Mouse (Mus musculus): ENCODE data around the gene Vps13c. TPM values are rescaled to one million over a fixed set of nuclear protein-coding genes. Genes with fewer than 3 reads are reported as not detected.

Gene Vps13c
- polyA plus RNA-seq, 1 experiment: 18.8 TPM

DNA sequence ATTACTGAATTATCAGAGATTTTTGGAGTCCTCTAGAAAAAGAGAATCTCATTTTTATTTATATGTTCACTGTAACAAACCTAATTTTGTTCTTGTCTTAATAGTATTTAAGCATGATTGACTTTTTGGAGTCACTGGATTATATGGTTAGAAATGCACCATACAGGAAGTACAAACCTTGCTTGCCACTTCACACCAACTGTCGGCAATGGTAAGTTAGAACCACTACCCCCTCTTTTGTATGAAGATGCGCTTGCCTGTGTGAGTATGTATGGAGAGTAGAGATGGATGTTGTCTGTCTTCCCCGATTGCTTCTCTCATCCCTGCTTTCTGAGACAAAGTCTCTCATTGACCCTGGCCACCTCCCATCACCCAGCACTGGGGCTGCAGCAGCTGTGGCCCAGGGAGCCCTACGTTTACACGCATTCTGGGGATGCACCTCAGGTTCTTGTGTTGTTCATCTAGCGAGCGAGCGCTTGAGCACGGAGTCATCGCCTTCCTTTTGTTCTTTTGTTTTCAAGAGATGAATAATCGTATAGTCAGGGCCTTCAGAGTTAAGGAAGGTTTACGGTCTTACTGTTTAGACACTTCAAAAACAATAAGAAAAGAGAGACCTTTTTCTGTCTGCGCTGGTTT lies 43.3 kb downstream of the Vps13c start:
- no peak for DNase-seq (ENCODE audit: low spot score)

GRCm38 (mm10) chr9:67884095-67884494 lies 43.9 kb downstream of the Vps13c start:
- no peak for DNase-seq (ENCODE audit: low spot score)

GRCm38 (mm10) chr9:67886981-67887720 lies 47.0 kb downstream of the Vps13c start:
- DNase-seq (ENCODE audit: low spot score): no peak

GRCm38 (mm10) chr9:67893474-67893873 lies 53.3 kb downstream of the Vps13c start:
- DNase-seq (ENCODE audit: low spot score): no peak

DNA sequence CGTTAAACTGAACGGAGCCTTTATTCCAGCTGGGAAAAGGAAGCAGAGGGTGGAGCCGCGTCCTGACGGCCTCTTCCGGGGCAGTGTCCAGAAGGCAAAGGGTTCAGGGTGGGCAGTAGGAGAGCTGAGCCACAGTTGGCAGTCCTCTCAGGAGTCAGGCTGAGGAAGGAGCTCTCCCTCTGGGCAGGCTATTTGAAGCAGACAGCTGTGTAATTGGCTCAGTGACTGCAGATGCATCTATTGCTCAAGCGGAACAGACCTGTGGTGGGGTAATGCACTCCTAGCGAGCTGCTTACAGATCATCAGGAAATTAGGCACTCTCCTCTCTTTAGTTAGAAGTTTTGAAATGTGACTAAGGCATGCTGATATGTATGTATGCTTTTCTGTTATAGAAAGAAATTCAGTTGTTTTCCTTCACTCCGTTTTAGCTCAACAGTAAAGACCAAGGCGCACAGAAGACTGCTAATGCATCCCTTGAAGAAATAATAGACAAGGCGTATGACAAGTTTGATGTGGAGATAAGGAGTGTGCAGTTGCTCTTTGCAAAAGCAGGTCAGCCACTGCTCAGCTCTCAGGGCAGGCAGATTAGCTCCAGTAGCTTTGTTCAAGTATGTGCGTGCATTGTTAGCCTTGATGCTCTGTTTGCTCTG lies 56.6 kb downstream of the Vps13c start:
- no peak for DNase-seq (ENCODE audit: low spot score)

DNA sequence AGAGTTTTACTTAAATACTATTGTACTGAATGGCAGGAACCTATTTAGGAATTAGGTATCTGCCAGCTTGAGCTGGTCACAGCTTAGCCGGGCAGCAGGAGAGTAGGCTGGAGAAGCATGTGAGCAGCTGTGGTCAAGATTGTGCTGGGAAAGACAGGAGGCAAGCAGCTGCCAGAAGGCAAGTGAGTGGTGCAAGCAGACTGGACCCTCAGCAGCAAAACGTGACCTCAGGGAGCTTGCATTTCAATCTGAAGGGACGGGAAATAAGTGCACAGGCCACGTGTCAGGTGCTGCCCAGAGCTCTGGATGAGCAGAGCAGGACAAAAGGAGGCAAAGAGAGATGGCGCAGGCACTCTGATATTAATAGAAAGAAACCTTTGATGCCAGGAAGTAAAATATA lies 60.2 kb downstream of the Vps13c start:
- no peak for DNase-seq (ENCODE audit: low spot score)

GRCm38 (mm10) chr9:67904355-67904754 lies 64.2 kb downstream of the Vps13c start:
- no peak for DNase-seq (ENCODE audit: low spot score)

DNA sequence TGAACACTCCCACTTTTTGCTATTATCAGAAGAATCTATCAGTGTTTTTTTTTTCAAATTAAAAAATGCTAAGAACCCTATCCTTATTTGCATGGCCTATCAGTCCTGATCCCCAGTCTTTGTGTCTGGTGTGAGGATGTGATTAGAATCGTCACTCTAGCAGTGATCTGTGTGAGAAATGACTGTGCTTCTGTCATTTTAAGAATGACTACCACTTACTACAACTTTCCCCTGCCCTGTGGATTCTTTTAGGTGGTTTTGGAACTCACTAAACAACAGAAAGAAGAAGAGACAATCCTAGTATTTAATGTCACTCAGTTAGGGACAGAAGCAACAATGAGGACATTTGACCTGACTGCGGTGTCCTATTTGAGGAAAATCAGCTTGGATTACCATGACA lies 65.3 kb downstream of the Vps13c start:
- DNase-seq (ENCODE audit: low spot score): no peak

DNA sequence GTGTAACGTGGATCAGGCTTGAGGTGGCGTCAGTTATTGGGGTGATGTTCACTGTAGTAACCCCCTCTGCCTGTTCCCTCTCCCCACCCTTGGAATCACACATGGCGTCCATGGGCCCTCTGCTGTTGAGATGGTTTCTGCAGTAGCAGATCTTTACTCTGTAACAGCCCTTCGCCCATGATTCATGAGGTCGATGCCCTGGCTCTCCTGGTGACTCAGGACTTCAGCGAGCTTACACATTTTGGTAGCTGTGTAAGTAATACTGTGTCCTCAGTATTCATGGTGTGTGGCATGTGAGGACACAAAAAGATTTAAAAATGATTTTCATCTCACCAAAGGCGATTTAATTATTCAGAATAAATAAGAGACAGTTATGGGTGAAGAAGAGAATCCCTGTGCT lies 74.5 kb downstream of the Vps13c start:
- DNase-seq (ENCODE audit: low spot score): no peak

- no peak for DNase-seq (ENCODE audit: low spot score)
These were observed 82.2 kb downstream of the Vps13c start for GRCm38 (mm10) chr9:67922350-67922749.

DNA sequence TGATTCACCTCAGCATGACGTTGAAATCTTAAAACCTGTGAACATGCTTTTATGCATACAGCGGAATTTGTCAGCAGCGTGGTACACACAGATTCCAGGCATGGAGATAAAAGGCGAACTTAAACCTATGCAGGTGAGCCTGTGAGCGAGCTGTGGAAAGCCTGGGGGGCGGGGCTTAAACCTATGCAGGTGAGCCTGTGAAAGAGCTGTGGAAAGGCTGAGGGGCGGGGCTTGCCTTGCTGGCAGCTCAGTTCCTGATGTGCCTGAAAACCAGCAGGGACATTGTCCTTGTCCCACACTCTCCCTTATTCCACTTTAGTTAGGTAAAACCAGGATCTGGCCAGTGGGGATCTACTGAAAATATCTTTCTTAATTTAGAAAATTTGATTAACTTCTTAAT lies 90.4 kb downstream of the Vps13c start:
- DNase-seq (ENCODE audit: low spot score): no peak

DNA sequence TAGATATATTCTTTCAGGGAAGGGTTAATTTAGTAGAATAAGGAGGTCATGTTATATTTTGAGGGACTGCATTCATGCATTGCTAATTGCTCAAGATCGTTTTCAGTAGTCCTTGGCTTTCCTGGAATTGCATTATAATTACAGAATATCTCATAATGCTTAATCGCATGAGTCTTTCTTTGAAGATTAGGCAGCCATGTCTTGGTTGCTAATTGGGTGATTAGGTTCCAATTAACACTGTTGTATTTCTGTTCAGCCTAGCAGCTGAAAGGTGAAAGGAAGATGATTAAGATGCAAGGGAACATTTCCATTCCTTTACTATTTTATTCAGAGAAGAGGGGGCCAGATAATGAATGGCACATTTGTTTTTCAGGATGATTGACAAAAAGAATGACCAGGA lies 97.1 kb downstream of the Vps13c start:
- no peak for DNase-seq (ENCODE audit: low spot score)

DNA sequence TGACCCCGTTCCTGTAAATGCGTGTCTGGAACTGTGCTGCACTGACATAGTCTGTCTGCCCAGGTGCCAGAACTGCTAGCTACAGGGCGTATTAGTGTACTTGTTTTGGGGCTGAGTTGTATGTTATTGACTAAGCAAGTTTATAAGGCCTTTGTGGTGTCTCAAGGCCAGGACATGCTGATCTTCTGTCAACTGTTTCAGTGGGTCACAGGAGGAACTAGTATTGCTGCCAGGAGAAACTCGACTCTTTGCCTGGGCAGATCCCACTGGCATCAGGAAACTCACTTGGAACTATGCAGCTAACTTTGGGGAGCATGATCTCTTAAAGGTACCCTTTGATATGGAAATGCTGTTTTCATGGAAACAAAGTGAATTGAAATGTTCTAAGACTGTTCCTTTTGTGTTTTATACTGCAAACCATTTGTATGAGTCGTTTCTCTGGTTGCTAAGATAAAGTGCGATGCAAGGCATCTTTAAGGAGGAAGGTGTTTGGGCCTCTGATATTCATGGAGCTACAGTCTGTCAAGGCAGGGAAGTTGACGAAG lies 115.3 kb downstream of the Vps13c start:
- DNase-seq (ENCODE audit: low spot score): no peak

DNA sequence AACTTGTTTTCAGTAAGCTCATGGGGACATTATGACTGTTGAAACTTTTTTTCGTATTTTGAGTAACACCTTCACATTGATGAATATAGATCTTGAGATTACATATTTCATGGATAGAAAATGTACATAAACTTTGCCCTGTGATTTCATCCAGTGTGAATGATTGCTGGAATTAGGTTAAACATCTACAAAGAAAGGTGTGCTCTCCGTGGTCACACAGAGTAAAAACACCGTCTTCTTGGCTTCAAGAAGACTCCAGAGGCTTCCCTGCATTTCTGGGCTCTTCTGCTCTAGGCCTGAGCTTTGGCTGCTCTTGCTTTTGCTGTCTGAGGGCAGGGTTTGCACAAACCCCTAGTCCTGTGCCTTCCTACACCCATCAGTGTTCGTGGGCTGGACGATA lies 121.8 kb downstream of the Vps13c start:
- DNase-seq (ENCODE audit: low spot score): no peak

- no peak for DNase-seq (ENCODE audit: low spot score)
These were observed 125.7 kb downstream of the Vps13c start for GRCm38 (mm10) chr9:67965889-67966288.

DNA sequence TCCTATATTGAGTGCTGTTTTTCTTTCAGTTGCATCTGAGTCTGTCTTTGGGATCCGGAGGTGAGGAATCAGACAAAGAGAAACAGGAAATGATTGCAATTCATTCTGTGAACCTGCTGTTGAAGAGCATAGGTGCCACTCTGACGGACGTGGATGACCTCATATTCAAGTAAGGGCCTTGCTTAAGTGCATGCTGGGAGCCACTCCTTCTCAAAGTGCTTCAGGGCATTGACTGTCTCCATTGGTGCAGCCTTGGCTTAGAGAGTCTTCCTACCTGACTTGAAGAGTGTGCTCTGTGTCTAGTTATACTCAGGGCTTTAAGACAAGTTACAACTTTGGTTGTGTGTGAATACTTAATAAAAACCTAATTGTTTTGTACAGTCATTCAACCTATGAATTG lies 126.8 kb downstream of the Vps13c start:
- no peak for DNase-seq (ENCODE audit: low spot score)

- DNase-seq (ENCODE audit: low spot score): no peak
These were observed 133.3 kb downstream of the Vps13c start for GRCm38 (mm10) chr9:67973451-67973850.

GRCm38 (mm10) chr9:67975491-67975890 lies 135.3 kb downstream of the Vps13c start:
- no peak for DNase-seq (ENCODE audit: low spot score)

DNA sequence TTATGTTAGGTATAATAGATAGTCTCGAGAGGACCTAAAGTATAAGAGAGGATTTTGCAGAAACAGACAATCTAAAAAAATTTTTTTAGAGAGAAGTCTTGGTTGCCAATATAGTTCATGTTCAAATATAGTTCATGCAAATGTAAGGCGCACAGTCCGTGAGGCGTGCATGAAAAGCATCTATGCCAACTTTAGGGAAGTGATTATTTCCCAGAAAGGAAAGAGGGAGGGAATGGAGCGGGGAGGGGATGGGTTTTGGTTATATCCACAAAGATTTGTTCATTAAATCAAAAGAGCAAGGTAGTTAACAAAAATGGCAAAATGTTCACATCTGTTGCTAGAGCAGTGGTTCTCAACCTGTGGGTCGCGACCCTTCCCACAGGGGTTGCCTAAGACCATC lies 166.4 kb downstream of the Vps13c start:
- no peak for DNase-seq (ENCODE audit: low spot score)

- DNase-seq (ENCODE audit: low spot score): peak; percentile 50
These were observed 174.8 kb downstream of the Vps13c start for GRCm38 (mm10) chr9:68014991-68015396.

- DNase-seq (ENCODE audit: low spot score): no peak
These were observed 176.2 kb downstream of the Vps13c start for GRCm38 (mm10) chr9:68016255-68016954.

DNA sequence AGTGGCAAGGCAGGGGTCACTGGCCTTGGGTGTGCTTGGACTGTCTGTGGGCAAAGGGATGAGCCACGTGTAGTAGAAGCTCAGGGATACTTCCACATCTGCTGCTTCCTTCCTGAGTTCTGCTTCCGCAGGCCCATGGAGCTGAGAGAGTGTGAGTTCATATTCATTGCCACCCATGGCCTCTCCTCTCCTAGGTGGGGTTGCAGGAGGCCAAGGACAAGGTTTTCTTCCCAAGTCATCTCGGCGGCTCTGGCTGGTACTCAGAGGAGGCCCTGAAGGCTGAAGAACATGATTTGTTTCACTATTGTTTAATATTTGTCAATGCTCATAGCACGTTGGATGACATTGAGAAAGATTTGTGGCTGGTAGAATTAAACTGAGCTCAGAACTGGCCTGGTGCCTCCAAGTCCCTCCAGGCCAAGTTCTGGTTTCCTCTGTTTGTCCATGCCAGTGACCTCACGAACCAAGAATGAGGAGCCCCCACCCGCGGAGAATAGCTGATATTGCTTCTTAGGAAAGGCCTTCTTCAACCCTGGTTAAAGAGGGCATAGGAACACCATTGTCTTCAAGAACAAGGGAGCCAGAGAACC lies 180.7 kb downstream of the Vps13c start:
- DNase-seq (ENCODE audit: low spot score): no peak

Data from urinary bladder, adult 2 months (tissue).